Mouse (Mus musculus): ENCODE results near the gene Ctsk. TPM values are rescaled to one million over a fixed set of nuclear protein-coding genes. Genes with fewer than 3 reads are reported as not detected.
"Not testable (repeated sequence)": the region's sequence is repeated elsewhere in the genome, so short reads cannot be mapped to it uniquely, and the experiment has no call there.

Gene Ctsk
- polyA plus RNA-seq, 1 experiment from 2014 or later, result 5.9 TPM

DNA sequence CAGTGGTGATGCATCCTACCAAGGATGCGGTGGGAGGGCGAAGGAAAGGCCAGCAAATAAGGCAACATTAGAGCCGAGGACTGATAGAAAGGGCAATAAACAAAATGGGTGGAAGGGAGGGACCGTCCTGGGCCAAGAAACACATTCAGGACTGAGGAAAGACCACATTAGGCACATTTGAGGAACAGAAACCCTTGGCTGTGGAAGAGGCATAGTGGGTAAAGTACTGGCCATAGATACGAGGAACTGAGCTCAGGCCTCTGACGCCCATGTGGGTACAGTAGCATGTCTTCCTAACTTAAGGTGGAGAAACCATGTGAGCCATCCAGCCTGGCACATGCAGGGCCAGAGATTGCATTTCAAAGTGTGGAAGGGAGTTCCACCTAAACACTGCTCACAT is 30.8 kb downstream of the Ctsk start:
- WGBS, result 86% methylated on average over 6 of the region's 6 CpGs
- no peaks in the 10 kb centered on the region for H3K36me3 ChIP-seq
- no peaks in the 10 kb centered on the region for H3K4me1 ChIP-seq (replicated peaks)
- no peak for DNase-seq (ENCODE audit: low spot score)
- H3K27me3 ChIP-seq (ENCODE audit: insufficient read depth, poor library complexity, severe bottlenecking), result no peaks in the 10 kb centered on the region
- no peaks in the 10 kb centered on the region for H3K9me3 ChIP-seq
- H3K27ac ChIP-seq, result no peak overlapping the region
- no peak overlapping the region for H3K4me3 ChIP-seq

DNA sequence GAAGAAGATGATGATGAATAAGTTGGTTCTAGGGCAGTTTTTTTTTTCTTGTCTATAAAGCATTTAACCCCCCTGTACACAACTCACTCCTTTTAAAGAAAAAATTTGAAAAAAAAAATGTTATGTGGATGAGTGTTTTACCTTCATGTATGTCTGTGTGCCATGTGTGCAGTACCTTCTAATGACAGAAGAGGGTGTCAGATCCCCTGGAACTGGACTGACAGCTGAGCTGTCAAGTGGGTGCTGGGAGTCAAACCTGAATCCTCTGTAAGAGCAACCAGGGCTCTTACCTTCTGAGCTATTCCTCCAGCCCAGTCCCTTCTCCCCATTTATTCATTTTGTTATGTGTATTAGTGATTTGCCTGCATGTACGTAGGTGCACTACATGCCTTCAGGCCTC is 32.0 kb downstream of the Ctsk start:
- H3K9me3 ChIP-seq, result no peaks in the 10 kb centered on the region
- no peak overlapping the region for H3K4me3 ChIP-seq
- H3K27me3 ChIP-seq (ENCODE audit: insufficient read depth, poor library complexity, severe bottlenecking), result no peaks in the 10 kb centered on the region
- H3K36me3 ChIP-seq, result no peaks in the 10 kb centered on the region
- DNase-seq (ENCODE audit: low spot score), result no peak
- H3K4me1 ChIP-seq (replicated peaks), result no peaks in the 10 kb centered on the region
- WGBS, result 89% methylated on average over 1 of the region's 1 CpGs
- H3K27ac ChIP-seq, result no peak overlapping the region

DNA sequence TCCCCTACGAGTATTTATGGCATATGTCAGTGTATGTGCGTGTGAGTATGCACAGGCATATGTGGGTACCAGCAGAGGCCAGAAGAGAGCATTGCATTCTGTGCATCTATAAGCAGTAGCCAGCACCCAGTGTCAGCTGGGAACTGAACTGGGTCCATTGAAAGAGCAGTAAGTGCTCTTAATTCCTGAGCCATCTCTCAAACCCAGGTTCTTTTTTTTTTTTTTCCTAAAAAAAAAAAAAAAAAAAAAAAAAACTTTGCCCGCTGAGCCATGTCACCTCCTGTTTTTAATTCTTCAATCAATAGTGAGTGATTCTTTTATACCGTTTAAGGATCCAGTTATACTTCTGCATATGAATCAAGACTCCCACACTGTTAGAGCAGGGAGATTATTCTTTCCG is 34.3 kb downstream of the Ctsk start:
- H3K4me1 ChIP-seq (replicated peaks), result no peaks in the 10 kb centered on the region
- DNase-seq (ENCODE audit: low spot score), result no peak
- H3K4me3 ChIP-seq, result no peak overlapping the region
- no peak overlapping the region for H3K27ac ChIP-seq
- no peaks in the 10 kb centered on the region for H3K27me3 ChIP-seq (ENCODE audit: insufficient read depth, poor library complexity, severe bottlenecking)
- no peaks in the 10 kb centered on the region for H3K36me3 ChIP-seq
- 93% methylated on average over 5 of the region's 5 CpGs for WGBS
- H3K9me3 ChIP-seq, result no peaks in the 10 kb centered on the region

DNA sequence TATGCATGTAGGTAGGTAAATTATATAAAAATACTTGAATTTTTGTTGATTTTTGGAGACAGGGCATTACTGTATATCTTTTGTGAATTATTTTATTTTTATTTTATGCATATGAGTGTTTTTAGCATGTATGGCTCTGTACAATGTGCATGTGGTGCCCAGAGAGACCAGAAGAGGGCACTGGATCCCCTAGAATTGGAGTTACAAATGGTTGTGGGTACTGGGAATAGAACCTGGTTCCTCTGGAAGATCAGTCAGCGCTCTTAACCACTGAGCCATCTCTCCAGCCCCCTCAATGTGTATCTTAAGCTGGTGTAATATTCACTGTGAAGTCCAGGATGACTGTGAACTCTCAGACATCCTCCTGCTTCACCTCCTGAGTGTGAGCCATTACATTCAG is 35.9 kb downstream of the Ctsk start:
- H3K27ac ChIP-seq, result no peak overlapping the region
- 93% methylated on average over 1 of the region's 1 CpGs for WGBS
- DNase-seq (ENCODE audit: low spot score), result no peak
- H3K27me3 ChIP-seq (ENCODE audit: insufficient read depth, poor library complexity, severe bottlenecking), result no peaks in the 10 kb centered on the region
- H3K36me3 ChIP-seq, result no peaks in the 10 kb centered on the region
- H3K9me3 ChIP-seq, result no peaks in the 10 kb centered on the region
- no peaks in the 10 kb centered on the region for H3K4me1 ChIP-seq (replicated peaks)
- H3K4me3 ChIP-seq, result no peak overlapping the region

DNA sequence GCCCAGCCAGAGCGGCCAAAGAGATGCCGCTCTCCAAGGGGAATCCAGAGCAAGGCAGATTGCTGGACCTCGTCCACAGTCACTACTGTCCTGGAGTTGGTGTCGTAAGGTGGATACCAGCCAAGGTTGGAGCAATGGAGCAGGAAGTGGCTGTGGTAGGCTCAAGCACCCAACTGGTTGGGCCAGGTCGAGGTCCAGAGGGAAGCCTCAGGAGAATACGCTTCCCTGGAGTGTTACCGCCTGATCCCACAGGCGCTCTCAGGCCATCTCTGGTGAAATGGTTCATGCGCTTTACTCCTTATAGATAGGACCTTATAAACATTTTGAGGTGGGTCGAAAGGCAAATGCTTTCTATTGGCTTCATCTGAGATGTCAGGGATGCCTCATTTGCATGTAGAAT is 39.9 kb downstream of the Ctsk start:
- no peak overlapping the region for H3K27ac ChIP-seq
- H3K4me1 ChIP-seq (replicated peaks), result no peaks in the 10 kb centered on the region
- no peaks in the 10 kb centered on the region for H3K9me3 ChIP-seq
- H3K4me3 ChIP-seq, result no peak overlapping the region
- no peak for DNase-seq (ENCODE audit: low spot score)
- H3K36me3 ChIP-seq, result no peaks in the 10 kb centered on the region
- no peaks in the 10 kb centered on the region for H3K27me3 ChIP-seq (ENCODE audit: insufficient read depth, poor library complexity, severe bottlenecking)
- WGBS, result 91% methylated on average over 10 of the region's 10 CpGs

DNA sequence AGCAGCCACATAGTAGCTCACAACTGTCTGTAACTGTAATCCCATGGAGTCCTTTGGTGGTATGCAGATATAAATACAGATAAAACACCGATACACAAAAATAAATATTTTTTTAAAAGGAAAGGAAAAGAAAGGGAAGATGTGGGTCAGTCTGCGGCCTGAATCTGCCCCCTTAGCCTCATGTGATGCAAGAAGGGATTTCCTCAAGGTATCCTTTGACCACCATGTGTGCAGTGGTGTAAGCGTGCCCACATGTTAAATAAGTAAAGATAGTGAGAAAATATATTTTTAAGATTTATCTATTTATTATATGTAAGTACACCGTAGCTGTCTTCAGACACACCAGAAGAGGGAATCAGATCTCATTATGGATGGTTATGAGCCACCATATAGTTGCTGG is 40.8 kb downstream of the Ctsk start:
- H3K27ac ChIP-seq, result no peak overlapping the region
- H3K27me3 ChIP-seq (ENCODE audit: insufficient read depth, poor library complexity, severe bottlenecking), result no peaks in the 10 kb centered on the region
- H3K36me3 ChIP-seq, result no peaks in the 10 kb centered on the region
- 93% methylated on average over 4 of the region's 4 CpGs for WGBS
- no peaks in the 10 kb centered on the region for H3K4me1 ChIP-seq (replicated peaks)
- no peaks in the 10 kb centered on the region for H3K9me3 ChIP-seq
- no peak overlapping the region for H3K4me3 ChIP-seq
- no peak for DNase-seq (ENCODE audit: low spot score)

DNA sequence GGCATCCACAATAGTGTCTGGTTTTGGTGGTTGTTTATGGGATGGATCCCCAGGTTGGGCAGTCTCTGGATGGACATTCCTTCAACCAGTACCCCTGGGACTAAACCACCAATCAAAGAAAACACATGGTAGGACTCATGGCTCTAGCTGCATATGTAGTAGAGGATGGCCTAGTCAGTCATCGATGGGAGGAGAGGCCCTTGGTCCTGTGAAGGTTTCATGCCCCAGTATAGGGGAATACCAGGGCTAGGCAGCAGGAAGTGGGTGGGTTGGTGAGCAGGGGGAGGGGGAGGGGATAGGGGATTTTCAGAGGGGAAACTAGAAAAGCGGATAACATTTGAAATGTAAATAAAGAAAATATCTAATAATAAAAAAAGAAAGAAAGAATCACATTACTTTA is 42.1 kb downstream of the Ctsk start:
- H3K4me1 ChIP-seq (replicated peaks); H3K9me3 ChIP-seq; H3K36me3 ChIP-seq; H3K27ac ChIP-seq; H3K27me3 ChIP-seq (ENCODE audit: insufficient read depth, poor library complexity, severe bottlenecking); DNase-seq (ENCODE audit: low spot score); H3K4me3 ChIP-seq: not testable (repeated sequence)
- 80% methylated on average over 2 of the region's 2 CpGs for WGBS

DNA sequence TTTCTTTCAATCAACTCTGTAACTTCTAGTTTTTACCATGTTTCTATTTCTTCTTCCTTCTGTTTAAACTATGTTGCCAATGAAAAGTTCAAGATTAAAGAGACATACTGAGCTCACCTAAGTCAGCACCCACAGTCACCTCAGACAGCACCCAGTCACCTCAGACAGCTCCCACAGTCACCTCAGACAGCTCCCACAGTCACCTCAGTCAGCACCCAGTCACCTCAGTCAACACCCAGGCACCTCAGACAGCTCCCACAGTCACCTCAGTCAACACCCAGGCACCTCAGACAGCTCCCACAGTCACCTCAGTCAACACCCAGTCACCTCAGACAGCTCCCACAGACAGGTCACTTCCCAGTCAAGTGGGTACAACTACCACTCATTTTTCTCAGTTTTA is 43.1 kb downstream of the Ctsk start:
- no peak for DNase-seq (ENCODE audit: low spot score)
- H3K27ac ChIP-seq, result no peak overlapping the region
- no peak overlapping the region for H3K4me3 ChIP-seq
- no peaks in the 10 kb centered on the region for H3K4me1 ChIP-seq (replicated peaks)
- H3K27me3 ChIP-seq (ENCODE audit: insufficient read depth, poor library complexity, severe bottlenecking), result no peaks in the 10 kb centered on the region
- no peaks in the 10 kb centered on the region for H3K9me3 ChIP-seq
- no peaks in the 10 kb centered on the region for H3K36me3 ChIP-seq

DNA sequence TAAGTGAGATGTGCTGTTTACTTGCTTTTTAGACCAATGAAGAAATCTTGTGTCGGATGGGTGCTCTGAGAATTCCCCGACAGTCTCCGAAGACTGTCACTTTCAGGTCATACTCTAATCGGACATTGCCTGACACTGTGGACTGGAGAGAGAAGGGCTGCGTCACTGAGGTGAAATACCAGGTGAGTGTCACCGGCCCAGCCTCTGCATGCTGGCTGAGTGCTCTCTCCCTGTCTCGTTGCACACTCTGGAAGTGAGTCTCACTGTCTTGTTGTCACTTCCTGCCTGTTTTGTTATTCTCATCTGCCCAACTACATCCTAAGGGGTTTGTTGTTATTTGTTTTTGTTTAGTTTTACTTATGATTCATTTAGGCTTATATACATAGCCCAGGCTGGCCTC is 43.9 kb downstream of the Ctsk start:
- no peak overlapping the region for H3K27ac ChIP-seq
- no peaks in the 10 kb centered on the region for H3K36me3 ChIP-seq
- H3K4me3 ChIP-seq, result no peak overlapping the region
- no peaks in the 10 kb centered on the region for H3K9me3 ChIP-seq
- 82% methylated on average over 7 of the region's 7 CpGs for WGBS
- no peaks in the 10 kb centered on the region for H3K4me1 ChIP-seq (replicated peaks)
- no peak for DNase-seq (ENCODE audit: low spot score)
- no peaks in the 10 kb centered on the region for H3K27me3 ChIP-seq (ENCODE audit: insufficient read depth, poor library complexity, severe bottlenecking)

DNA sequence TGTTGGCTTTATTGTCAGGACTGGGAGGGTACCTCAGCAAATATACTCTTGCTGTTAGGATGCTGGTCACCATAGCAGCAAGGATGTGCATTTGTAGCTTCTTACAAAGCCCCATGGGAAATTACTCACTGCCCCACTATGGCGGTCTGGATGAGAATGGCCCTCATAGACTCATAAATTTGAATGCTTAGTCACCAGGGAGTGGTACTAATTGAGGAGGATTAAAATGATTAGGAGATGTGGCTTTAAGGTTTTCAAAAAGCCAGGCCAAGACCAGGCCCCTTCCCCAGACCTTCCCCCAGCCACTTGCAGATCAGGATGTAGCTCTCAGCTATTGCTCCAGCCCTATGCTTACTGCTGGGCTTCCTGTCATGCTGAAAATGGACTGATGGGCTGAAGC is 51.1 kb downstream of the Ctsk start:
- WGBS, result 89% methylated on average over 1 of the region's 1 CpGs
- Histone ChIP-seq H3K4me3 (no peak overlapping the region), H3K4me1 (replicated peaks) (no peaks in the 10 kb centered on the region)

DNA sequence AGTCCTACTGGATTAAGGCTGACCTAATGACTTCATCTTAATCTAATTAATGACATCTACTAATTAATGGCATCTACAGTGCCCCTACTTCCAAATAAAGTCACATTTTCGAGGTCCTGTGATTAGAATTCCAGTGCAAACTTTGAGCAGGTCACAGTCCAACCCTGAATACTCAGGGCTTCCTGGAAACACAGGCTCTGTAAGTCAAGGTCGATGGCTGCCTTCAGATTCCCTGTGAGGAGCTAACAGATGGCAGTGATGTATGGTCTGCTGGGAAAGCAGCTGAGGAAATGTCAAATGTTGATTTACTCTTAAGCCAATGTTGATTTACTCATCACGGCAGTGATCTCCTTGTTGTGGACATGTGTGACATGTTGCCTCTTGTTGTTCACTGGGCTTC is 54.9 kb downstream of the Ctsk start:
- Histone ChIP-seq H3K4me3 (no peak overlapping the region), H3K4me1 (replicated peaks) (no peaks in the 10 kb centered on the region), H3K27me3 (ENCODE audit: insufficient read depth, poor library complexity, severe bottlenecking) (no peaks in the 10 kb centered on the region), H3K36me3 (no peaks in the 10 kb centered on the region), H3K27ac (no peak overlapping the region), H3K9me3 (no peaks in the 10 kb centered on the region)
- no peak for DNase-seq (ENCODE audit: low spot score)
- WGBS, result 72% methylated on average over 3 of the region's 3 CpGs

More for the DNA sequence above, 51.1 kb downstream of the Ctsk start:
- Histone ChIP-seq H3K27me3 (ENCODE audit: insufficient read depth, poor library complexity, severe bottlenecking) (no peaks in the 10 kb centered on the region), H3K9me3 (no peaks in the 10 kb centered on the region), H3K27ac (no peak overlapping the region), H3K36me3 (no peaks in the 10 kb centered on the region)
- no peak for DNase-seq (ENCODE audit: low spot score)

Other genes starting within 250 kb of the Ctsk start
- 0.60 and 0.63 TPM in 2 replicates for gene Bnipl, start 248.1 kb upstream of the Ctsk start, polyA plus RNA-seq (2016; fragmentation: Nextera tagmentation; extraction: Ambion mirVana)
- 33.9 and 44.1 TPM in 2 replicates for gene Mindy1, start 217.9 kb upstream of the Ctsk start, polyA plus RNA-seq (2016; fragmentation: Nextera tagmentation; extraction: Ambion mirVana)
- gene Prune1, start 217.2 kb upstream of the Ctsk start, polyA plus RNA-seq (2016; fragmentation: Nextera tagmentation; extraction: Ambion mirVana), result 28.2 and 28.6 TPM in 2 replicates
- 2.0 and 2.1 TPM in 2 replicates for gene Anxa9, start 192.1 kb upstream of the Ctsk start, polyA plus RNA-seq (2016; fragmentation: Nextera tagmentation; extraction: Ambion mirVana)
- 116 and 123 TPM in 2 replicates for gene Cers2, start 184.5 kb upstream of the Ctsk start, polyA plus RNA-seq (2016; fragmentation: Nextera tagmentation; extraction: Ambion mirVana)
- gene Setdb1, start 142.1 kb upstream of the Ctsk start, polyA plus RNA-seq (2016; fragmentation: Nextera tagmentation; extraction: Ambion mirVana), result 51.7 and 54.4 TPM in 2 replicates
- gene 4930558C23Rik, start 96.4 kb upstream of the Ctsk start, polyA plus RNA-seq (2016; fragmentation: Nextera tagmentation; extraction: Ambion mirVana), result not detected in 2 replicates
- 30.6 and 33.5 TPM in 2 replicates for gene Arnt, start 64.9 kb upstream of the Ctsk start, polyA plus RNA-seq (2016; fragmentation: Nextera tagmentation; extraction: Ambion mirVana)
- gene Ctss, start 27.5 kb downstream of the Ctsk start, polyA plus RNA-seq (2016; fragmentation: Nextera tagmentation; extraction: Ambion mirVana), result 3.9 and 7.6 TPM in 2 replicates
- gene Hormad1, start 60.4 kb downstream of the Ctsk start, polyA plus RNA-seq (2016; fragmentation: Nextera tagmentation; extraction: Ambion mirVana), result not detected in 2 replicates
- gene Golph3l, start 89.7 kb downstream of the Ctsk start, polyA plus RNA-seq (2016; fragmentation: Nextera tagmentation; extraction: Ambion mirVana), result 27.8 and 31.0 TPM in 2 replicates
- 84.8 and 89.9 TPM in 2 replicates for gene Ensa, start 125.7 kb downstream of the Ctsk start, polyA plus RNA-seq (2016; fragmentation: Nextera tagmentation; extraction: Ambion mirVana)
- gene Mcl1, start 159.5 kb downstream of the Ctsk start, polyA plus RNA-seq (2016; fragmentation: Nextera tagmentation; extraction: Ambion mirVana), result 47.2 and 53.4 TPM in 2 replicates
- 0.73 and 0.86 TPM in 2 replicates for gene Adamtsl4, start 188.7 kb downstream of the Ctsk start, polyA plus RNA-seq (2016; fragmentation: Nextera tagmentation; extraction: Ambion mirVana)
- 14.2 and 20.3 TPM in 2 replicates for gene Ecm1, start 240.3 kb downstream of the Ctsk start, polyA plus RNA-seq (2016; fragmentation: Nextera tagmentation; extraction: Ambion mirVana)

Data from hindbrain, embryonic 10.5 days (tissue).